Mouse (Mus musculus): ENCODE results near the gene Rnf38. TPM values are rescaled to one million over a fixed set of nuclear protein-coding genes. Genes with fewer than 3 reads are reported as not detected.

The Rnf38 gene
- polyA plus RNA-seq, 1 experiment from 2014 or later, result 5.6 TPM

DNA sequence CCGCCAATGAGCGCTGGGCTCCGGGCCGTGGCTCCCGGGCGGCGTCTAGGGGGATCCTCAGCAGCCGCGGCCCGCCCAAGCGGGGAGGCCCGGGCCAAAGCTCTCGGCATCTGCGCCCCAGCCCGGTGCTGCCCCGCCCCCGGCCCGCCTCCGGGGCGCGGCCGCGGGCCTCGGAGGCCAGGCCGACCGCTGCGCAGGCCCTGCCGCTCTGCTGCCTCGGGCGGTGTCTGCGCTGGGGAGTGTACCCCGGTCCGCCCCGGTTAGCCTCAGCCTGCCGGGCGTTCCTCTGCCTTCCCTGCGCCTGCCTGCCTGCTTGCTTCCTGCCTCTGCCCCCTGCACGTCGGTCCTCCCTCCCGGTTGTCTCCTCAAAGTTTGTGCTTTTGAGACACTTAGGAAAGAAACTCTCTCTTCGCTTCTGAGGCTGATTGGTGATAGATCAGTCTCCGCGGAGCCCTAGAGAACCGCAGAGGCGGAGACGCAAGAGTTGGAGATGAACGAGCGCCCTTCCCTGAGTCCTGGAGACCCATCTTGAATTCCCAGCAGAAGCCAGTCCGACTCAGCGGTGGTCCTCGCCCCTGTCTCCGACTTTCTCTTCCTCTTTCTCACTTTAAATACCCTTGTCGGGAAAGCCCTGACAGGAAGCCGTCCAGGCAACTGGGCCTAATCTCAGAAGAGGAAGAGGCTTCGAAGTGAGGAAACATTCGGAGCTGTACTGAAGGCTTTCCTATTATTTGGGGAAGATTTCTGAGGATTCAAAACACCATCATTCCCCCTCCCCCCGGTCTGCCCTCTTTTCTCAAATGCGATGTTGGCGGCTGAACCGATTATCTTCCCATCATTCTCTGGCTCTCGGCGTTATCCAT, 646 bp upstream of the Rnf38 start:
- H3K9ac ChIP-seq (replicated peaks), result peak overlapping the region; percentile 70
- ATAC-seq, result peak; percentile 98
- H3K27ac ChIP-seq (ENCODE audit: low read depth), result peak overlapping the region; percentile 90
- no peaks in the 10 kb centered on the region for H3K36me3 ChIP-seq (replicated peaks; ENCODE audit: insufficient read depth, low read length)
- peaks cover 11% of the 10 kb centered on the region for H3K4me1 ChIP-seq (ENCODE audit: insufficient read depth)
- 1% methylated on average over 54 of the region's 62 CpGs for WGBS (ENCODE audit: insufficient replicate concordance)
- H3K9me3 ChIP-seq (ENCODE audit: low read length), result no peaks in the 10 kb centered on the region
- H3K27me3 ChIP-seq (ENCODE audit: insufficient read depth, low read length), result 0 out of 2 replicates have a peak, but pooled peaks cover 4% of the 10 kb centered on the region
- DNase-seq, result peak; percentile 93
- peak overlapping the region; percentile 68 for H3K4me3 ChIP-seq (ENCODE audit: low read depth, low read length)
- peak overlapping the region; percentile 84 for H3K4me2 ChIP-seq (ENCODE audit: low read depth, low read length)
- TF ChIP-seq CTCF (IDR thresholded peaks at IDR 0.05; ENCODE audit: low read depth) (no peak), EP300 (IDR thresholded peaks at IDR 0.05; ENCODE audit: low read depth) (no peak)

DNA sequence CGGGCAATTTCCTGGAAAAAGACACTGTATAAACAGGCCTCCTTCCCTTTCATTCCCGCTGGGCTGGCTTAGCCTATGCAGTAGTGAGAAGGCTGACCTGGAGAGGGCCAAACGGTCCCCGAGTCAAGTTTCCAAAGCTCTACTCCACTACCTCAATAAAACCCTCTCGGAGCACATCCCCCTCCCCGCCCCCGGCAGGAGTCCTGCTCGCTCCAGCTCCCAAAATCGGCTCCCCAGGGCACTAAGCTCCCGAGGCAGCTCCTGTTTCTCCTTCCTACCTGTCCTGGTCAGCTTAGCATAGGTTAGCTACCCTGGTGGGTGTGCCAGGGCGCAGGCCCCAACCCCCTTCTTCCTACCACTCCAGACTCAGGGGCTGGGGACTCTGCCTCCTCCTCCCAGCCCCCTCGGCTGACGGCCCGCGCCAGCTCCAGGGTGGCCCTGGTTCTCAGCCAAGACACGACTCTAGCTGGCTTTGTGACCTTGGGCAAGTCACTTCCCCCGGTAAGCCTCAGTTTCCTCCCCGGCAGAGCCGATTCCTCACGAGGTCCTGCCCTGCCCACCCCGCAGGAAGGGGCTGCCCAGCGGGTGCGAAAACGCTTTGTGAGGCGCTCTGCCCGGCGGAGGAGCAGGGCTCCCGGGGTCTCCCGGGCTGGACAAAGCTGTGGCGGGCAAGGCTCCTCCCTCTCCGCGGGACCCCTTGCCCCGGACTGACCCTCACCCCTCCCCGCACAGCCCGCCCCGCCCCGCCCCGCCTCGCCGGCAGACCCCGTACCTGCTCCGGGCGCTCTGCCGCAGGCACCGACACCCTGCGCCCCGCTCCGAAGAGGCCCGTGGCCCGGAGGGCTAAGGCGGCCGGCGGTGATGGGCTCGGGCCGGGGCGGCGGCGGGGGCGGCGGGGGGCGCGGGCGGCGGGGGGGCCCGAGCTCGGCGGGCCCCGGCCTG, 547 bp downstream of the Rnf38 start:
- H3K27me3 ChIP-seq (ENCODE audit: insufficient read depth, low read length), result 0 out of 2 replicates have a peak, but pooled peaks cover 4% of the 10 kb centered on the region
- no peak for TF ChIP-seq EP300 (IDR thresholded peaks at IDR 0.05; ENCODE audit: low read depth)
- no peak for TF ChIP-seq CTCF (IDR thresholded peaks at IDR 0.05; ENCODE audit: low read depth)
- no peaks in the 10 kb centered on the region for H3K36me3 ChIP-seq (replicated peaks; ENCODE audit: insufficient read depth, low read length)
- ATAC-seq, result peak; percentile 6
- no peaks in the 10 kb centered on the region for H3K9me3 ChIP-seq (ENCODE audit: low read length)
- peak overlapping the region; percentile 84 for H3K4me2 ChIP-seq (ENCODE audit: low read depth, low read length)
- WGBS (ENCODE audit: insufficient replicate concordance), result 3% methylated on average over 36 of the region's 68 CpGs
- peak overlapping the region; percentile 70 for H3K9ac ChIP-seq (replicated peaks)
- peak; percentile 59 for DNase-seq
- H3K27ac ChIP-seq (ENCODE audit: low read depth), result peak overlapping the region; percentile 90
- H3K4me1 ChIP-seq (ENCODE audit: insufficient read depth), result peaks cover 11% of the 10 kb centered on the region
- peak overlapping the region; percentile 68 for H3K4me3 ChIP-seq (ENCODE audit: low read depth, low read length)

DNA sequence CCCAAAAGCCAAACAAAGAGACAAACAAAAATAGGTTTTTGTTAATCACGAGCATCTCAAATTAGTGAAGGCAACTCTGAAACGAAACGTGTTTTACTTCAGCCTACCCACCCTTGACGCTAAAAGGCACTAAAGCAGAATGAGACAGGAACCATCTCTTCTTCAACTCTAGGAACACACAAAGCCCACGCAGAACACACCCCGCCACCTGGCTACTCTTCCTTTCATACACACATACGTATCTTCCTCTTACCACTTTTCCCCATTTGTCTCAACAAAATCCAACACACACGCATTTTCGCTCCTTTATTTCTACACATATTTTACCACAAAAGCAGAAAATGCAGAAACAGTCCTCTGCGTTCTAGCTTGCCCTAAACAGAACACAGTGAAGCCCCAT, 8.5 kb downstream of the Rnf38 start:
- H3K36me3 ChIP-seq (replicated peaks; ENCODE audit: insufficient read depth, low read length), result no peaks in the 10 kb centered on the region
- 82% methylated on average over 10 of the region's 10 CpGs for WGBS (ENCODE audit: insufficient replicate concordance)
- H3K4me1 ChIP-seq (ENCODE audit: insufficient read depth), result peaks cover 3% of the 10 kb centered on the region; the same call in 1 of the 2 replicates
- no peaks in the 10 kb centered on the region for H3K9me3 ChIP-seq (ENCODE audit: low read length)
- no peak for ATAC-seq
- H3K27ac ChIP-seq (ENCODE audit: low read depth), result no peak overlapping the region
- H3K9ac ChIP-seq (replicated peaks), result no peak overlapping the region
- no peak overlapping the region for H3K4me2 ChIP-seq (ENCODE audit: low read depth, low read length)
- H3K4me3 ChIP-seq (ENCODE audit: low read depth, low read length), result no peak overlapping the region
- no peak for DNase-seq
- TF ChIP-seq CTCF (IDR thresholded peaks at IDR 0.05; ENCODE audit: low read depth), result no peak
- no peak for TF ChIP-seq EP300 (IDR thresholded peaks at IDR 0.05; ENCODE audit: low read depth)
- no peaks in the 10 kb centered on the region for H3K27me3 ChIP-seq (ENCODE audit: insufficient read depth, low read length)

DNA sequence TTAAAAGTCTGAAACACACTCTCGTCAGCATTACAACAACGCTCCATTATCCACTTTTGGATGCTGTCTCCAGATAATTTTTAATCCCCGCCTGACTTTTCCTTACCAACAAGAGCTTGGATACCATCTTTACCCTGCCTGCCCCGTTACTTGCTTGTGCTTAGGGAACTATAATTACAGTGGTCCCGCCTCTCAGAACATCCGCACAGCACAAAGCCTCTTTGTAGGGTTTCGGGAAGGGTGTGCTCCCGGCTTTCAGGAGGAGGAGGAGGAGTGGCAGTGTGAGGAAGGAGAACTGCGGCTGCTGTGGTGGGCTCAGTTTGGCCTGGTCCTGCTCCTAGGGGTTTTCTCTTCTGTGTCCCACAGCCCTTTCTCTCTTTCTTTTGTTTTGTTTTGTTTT, 9.4 kb downstream of the Rnf38 start:
- Histone ChIP-seq H3K27ac (ENCODE audit: low read depth) (no peak overlapping the region), H3K4me2 (ENCODE audit: low read depth, low read length) (no peak overlapping the region), H3K4me1 (ENCODE audit: insufficient read depth) (peaks cover 3% of the 10 kb centered on the region; the same call in 1 of the 2 replicates), H3K4me3 (ENCODE audit: low read depth, low read length) (no peak overlapping the region), H3K27me3 (ENCODE audit: insufficient read depth, low read length) (no peaks in the 10 kb centered on the region), H3K36me3 (replicated peaks; ENCODE audit: insufficient read depth, low read length) (no peaks in the 10 kb centered on the region), H3K9ac (replicated peaks) (no peak overlapping the region), H3K9me3 (ENCODE audit: low read length) (no peaks in the 10 kb centered on the region)
- WGBS (ENCODE audit: insufficient replicate concordance), result 72% methylated on average over 9 of the region's 9 CpGs
- DNase-seq (no peak), ATAC-seq (no peak)
- TF ChIP-seq CTCF (IDR thresholded peaks at IDR 0.05; ENCODE audit: low read depth), result no peak
- TF ChIP-seq EP300 (IDR thresholded peaks at IDR 0.05; ENCODE audit: low read depth), result no peak

DNA sequence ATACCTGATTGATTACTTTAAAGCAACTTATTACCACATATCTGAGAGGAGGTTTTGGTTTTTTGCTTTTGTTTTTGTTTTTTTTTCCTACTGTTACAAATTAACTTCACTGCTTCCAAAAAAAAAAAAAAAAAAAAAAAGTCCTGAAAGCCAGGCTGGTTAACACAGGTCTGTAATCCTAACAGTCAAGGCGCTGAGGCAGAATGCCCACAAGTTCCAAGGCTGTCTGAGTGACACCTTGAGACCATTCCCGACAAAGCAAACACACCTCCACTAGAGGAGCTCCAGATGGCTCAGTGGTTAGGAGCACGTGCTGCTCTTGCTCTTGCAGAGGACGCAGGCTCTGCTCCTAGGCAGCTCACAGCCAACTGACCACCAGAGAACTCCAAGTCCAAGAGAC, 10.1 kb downstream of the Rnf38 start:
- Histone ChIP-seq H3K27ac (ENCODE audit: low read depth) (no peak overlapping the region), H3K9me3 (ENCODE audit: low read length) (no peaks in the 10 kb centered on the region), H3K27me3 (ENCODE audit: insufficient read depth, low read length) (no peaks in the 10 kb centered on the region), H3K36me3 (replicated peaks; ENCODE audit: insufficient read depth, low read length) (no peaks in the 10 kb centered on the region), H3K4me1 (ENCODE audit: insufficient read depth) (peaks cover 3% of the 10 kb centered on the region; the same call in 1 of the 2 replicates), H3K4me2 (ENCODE audit: low read depth, low read length) (no peak overlapping the region), H3K4me3 (ENCODE audit: low read depth, low read length) (no peak overlapping the region), H3K9ac (replicated peaks) (no peak overlapping the region)
- TF ChIP-seq EP300 (IDR thresholded peaks at IDR 0.05; ENCODE audit: low read depth) (no peak), CTCF (IDR thresholded peaks at IDR 0.05; ENCODE audit: low read depth) (no peak)
- no peak for DNase-seq
- no peak for ATAC-seq
- 63% methylated on average over 4 of the region's 4 CpGs for WGBS (ENCODE audit: insufficient replicate concordance)

Measured in liver, postnatal 0 days (tissue).